Mouse (Mus musculus) liver, embryonic 14 days (tissue): ENCODE measurements around the gene Fmod. TPM values are rescaled to one million over a fixed set of nuclear protein-coding genes. Genes with fewer than 3 reads are reported as not detected.

Experiments
- polyA plus RNA-seq: library from polyadenylated mRNA; depleted of rRNA; stranded (reverse); fragments of >200 nt; gene quantifications from 2 replicates; pipeline ENCODE4 v1.2.3, GENCODE M21; 2012; rRNA removed

Fmod gene
- polyA plus RNA-seq: 0.88 and 1.4 TPM in 2 replicates

DNA sequence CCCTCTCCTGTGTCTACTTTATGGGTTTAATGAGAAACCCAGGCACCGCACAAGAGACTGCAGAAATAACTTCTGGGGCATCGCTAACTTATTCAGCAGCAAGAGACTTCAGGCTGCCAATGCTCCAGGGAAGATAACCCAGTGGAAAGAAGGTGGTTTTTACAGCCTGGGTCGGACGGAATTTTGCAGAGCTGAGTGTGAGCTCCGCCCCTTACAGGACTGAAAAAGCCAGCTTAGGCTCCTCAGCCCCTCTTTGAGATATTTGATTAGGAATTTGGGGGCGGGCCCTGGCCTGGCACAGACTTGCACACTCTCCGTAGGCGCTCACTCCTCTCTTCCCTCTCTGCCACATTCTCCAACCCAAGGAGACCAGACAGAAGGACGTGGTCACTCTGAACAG lies at the start of gene Fmod:
TSS of gene Fmod (plus strand) at position 83 of the 400 bp plus-strand sequence.

DNA sequence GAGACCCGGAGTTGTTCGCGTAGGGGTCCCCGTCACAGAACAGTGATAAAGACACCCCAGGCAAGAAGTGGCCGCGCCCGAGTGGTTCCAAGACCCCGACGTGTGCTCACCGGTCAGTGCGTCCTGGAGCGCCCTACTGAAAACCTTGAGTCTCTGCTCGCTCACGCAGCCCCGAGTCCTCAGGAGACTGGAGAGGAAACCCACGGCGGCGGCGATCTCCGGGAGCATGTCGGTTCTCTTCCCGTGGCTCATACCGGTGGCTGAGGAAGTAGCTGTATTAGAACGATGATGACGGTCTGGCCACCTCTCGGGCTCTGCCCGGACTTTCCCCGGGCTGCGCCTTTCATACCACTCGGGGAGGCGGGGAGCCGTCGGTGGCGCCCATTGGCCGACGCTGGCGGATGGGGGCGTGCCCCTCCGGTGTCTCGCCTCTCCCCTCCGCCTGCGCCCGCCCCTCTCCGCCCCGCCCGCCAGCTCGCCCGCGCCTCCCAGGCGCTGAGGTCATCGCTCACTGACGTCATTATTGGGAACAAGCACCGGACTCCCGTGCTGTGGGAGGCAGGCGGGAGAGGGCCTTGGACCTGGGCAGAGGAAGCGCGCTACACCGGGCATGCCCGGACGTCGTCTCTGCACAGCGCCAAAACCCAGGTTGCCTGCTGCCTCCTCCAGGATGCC lies 41.9 kb downstream of the Fmod start, which contains the start of gene Btg2:
TSS of gene Btg2 (minus strand) at position 319 of the 675 bp plus-strand sequence.

Other genes with a start within 250 kb of the Fmod start
- 14.2 and 18.2 TPM in 2 replicates for gene Atp2b4, start 236.2 kb upstream of the Fmod start, polyA plus RNA-seq
- 0.15 and 0.19 TPM in 2 replicates for gene Optc, start 129.3 kb upstream of the Fmod start, polyA plus RNA-seq
- gene Prelp, start 115.8 kb upstream of the Fmod start, polyA plus RNA-seq: 1.3 and 1.5 TPM in 2 replicates
- 37.0 and 48.8 TPM in 2 replicates for gene Btg2, start 41.9 kb downstream of the Fmod start, polyA plus RNA-seq
- gene Chit1, start 74.0 kb downstream of the Fmod start, polyA plus RNA-seq: 0.07 and 0.12 TPM in 2 replicates
- 1.2 and 1.6 TPM in 2 replicates for gene Chil1, start 144.9 kb downstream of the Fmod start, polyA plus RNA-seq
- 0.07 and 2.0 TPM in 2 replicates for gene Mybph, start 156.2 kb downstream of the Fmod start, polyA plus RNA-seq
- 0.08 and 0.12 TPM in 2 replicates for gene Adora1, start 198.2 kb downstream of the Fmod start, polyA plus RNA-seq